Mouse (Mus musculus): ENCODE results near the gene Fbxl22.

Gene Fbxl22

DNA sequence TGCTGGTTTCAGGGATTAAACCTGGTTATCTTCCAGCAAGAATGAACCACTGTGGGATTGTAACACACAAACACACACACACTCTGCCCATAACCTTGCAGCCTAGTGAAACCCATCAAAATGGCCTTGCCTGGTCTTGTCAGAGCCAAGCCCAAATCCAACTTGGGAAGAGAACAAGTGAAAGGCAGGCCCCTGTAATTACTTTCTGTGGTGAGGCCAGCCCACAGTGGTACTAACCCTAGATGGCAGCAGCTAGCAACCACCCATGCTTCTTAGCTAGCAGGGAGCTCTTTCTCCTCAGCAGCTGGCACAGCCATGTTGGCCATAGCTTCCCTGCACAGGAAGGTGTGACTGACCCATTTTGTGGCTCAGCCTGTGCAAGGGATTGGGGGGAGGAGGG lies 1.2 kb downstream of the Fbxl22 start:
- TF ChIP-seq GATA4 (IDR thresholded peaks at IDR 0.05; ENCODE audit: insufficient replicate concordance, low read length): no peak

DNA sequence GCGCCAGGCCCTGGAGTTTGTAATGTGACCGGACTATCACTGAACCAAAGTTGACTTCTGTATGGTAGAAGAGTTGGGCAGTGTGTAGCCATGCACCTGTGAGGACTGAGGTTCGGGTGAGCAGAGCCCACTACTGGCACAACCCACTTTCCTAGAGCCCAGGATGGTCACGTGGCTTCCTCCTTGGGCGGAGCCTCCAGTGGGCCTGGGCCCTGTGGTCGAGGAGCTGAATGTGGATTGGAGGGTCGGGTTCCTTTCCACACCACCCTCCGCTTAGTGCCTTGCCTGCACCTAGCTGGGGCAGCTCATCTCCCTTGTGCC lies 2.1 kb downstream of the Fbxl22 start:
- TF ChIP-seq GATA4 (IDR thresholded peaks at IDR 0.05; ENCODE audit: insufficient replicate concordance, low read length): no peak

DNA sequence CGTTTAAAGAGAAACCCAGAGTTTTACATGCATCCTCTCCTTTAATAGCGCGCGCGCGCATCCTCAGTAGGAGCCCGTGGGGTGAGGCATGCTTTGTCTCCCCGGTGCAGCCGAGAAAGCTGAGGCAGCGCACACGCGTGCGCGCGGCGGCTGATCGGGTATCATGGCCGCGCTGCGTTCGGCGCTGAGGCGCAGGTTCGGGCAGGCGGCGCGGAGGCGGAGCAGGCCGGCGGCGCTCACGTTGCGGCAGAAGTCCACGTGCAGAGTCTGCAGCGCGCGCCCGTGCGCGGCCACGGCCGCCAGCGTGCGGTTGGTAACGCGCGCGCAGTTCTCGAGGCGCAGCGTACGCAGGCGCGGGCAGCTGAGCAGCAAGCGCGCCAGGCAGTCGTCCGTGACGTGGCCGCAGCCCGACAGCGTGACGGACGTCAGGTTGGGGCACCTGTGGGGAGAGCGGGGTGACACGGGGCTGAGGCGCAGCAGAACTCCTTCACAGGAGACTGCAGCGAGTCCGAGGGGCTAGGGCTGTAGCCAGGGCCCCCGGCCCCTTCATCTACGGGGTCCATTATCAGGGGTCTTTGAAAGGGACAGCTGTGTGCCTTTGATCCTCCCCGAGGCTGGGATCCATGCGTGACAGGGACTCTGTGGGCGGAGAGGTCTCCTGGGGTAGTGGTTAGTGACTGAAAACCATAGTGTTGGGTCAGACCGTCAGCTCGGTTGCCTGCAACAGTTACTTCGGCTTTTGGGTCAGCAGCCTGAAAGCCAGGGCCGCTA lies 2.6 kb downstream of the Fbxl22 start:
- TF ChIP-seq GATA4 (IDR thresholded peaks at IDR 0.05; ENCODE audit: insufficient replicate concordance, low read length): peak; percentile 43; the same call in 1 of the 2 replicates

DNA sequence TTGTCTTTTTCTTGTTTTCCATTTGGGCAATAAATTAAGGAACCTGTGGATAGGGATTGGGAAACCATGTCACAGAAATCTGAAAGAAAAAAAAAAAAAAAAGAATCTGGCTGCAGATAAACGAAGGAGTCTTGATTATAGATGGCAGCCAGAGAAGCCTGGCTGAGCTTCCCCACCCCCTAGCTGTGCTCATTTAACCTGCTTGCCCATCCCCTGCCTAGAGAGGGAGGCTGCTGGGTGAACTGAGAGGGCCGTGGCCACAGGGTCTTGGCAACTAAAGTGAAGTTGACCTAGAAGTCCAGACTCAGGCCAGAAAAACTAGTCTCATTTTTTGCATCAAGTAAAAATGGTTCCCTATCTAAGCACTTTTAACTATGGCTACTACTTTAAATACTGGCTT lies 3.4 kb downstream of the Fbxl22 start:
- TF ChIP-seq GATA4 (IDR thresholded peaks at IDR 0.05; ENCODE audit: insufficient replicate concordance, low read length): no peak

DNA sequence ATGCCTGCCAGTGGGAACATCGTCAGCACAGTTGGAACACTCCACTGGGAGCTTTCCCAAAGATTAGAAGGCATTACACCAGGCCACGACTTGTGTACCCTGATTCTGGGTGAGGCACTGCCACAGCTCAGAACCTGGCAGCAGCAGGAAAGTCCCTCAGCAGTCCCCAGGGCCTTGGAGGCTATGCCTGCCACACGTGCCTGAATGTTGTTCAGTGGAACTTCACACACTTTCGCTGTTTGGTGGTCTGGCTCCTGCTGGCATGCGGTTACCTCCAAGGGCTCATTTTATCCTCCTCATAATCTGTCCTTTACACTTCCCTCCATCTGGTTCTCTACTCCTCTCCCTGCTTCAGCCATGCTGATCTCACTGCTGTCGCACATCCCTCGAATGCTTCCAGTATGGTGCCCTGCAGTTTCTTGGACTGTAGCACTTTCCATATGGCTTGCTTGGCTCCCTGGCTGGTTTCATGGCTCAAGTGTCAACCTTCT lies 4.0 kb downstream of the Fbxl22 start:
- no peak for TF ChIP-seq GATA4 (IDR thresholded peaks at IDR 0.05; ENCODE audit: insufficient replicate concordance, low read length)

DNA sequence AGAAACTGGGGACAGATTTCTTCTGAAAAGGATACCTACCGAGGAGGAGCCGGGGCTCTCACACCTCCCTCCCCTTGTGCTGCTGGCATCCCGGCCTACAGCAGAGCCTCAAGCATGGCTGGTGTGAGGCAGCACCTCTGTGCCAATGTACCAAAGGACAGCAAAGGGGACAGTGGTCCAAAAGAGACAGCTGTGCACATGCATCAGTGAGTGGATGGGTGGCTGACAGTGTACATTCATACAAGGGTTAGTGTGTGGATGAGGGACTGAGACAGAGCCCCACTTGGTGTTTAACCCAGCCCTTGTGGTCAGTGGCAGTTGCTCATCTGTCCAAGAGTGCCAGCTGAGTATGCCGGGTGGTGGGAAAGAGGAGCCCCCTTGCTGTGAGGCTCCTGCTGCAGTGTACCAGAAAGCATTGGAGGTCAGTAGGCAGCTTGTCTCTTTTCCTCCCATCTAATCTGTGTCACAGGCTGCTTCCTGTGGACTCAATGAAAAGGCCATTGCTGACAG lies 5.4 kb downstream of the Fbxl22 start:
- TF ChIP-seq GATA4 (IDR thresholded peaks at IDR 0.05; ENCODE audit: insufficient replicate concordance, low read length): no peak

DNA sequence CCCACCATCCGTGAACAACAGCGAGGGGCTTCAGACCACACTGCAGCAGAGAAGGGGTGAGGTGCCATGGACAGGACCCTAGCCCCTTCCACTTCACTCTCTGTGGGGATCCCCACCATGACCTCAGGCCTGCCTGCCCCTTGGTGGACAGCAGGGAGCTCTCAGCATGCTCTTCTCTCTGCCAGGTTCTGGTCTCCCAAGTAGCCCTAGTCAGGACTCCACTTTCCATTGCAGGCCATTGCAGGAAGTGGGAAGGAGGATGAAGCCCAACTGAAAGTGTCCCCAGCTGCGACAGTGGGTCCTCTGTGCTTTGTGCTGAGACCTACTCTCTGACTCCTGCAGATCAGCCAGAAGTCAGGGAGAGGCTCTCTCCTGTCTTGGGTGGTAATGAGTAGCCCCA lies 6.7 kb downstream of the Fbxl22 start:
- TF ChIP-seq GATA4 (IDR thresholded peaks at IDR 0.05; ENCODE audit: insufficient replicate concordance, low read length): no peak

DNA sequence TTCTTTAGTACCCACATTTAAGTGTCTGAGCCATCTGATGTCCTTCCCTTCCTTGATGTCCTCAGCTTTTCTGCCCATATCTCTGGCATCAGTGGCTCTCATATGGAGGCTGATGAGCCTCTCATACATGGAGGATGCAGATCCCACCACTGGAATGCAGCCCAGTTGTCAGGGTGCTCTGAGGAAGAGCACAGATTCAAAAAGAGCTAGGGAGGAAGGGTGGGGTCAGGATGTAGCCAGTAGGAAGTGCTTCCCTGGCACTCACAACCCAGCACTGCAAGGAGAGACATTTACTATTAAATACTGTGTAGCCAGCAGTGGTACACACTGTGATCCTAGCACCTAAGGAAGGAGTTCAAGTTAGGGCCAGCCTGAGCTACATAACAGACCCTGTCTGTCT lies 8.0 kb downstream of the Fbxl22 start:
- no peak for TF ChIP-seq GATA4 (IDR thresholded peaks at IDR 0.05; ENCODE audit: insufficient replicate concordance, low read length)

DNA sequence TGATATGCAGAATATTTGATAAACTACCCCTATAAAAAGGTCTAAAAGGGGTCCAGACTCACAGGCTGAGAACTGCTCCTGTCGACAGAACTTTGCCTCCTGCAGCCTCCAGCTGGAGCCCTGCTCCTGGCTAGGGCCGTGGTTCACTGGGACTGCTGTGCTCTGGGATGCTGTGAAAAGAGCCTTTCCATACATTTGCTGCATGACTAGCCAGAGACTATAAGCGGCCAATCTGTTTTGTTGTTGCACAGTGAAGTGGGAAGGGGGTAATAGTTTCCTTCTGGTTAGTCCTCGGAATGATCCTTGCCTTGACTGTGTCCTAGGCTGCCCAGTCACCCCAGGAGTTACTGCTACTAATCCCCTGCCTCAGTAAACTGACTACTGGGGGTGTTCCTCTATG lies 8.4 kb downstream of the Fbxl22 start:
- TF ChIP-seq GATA4 (IDR thresholded peaks at IDR 0.05; ENCODE audit: insufficient replicate concordance, low read length): no peak

DNA sequence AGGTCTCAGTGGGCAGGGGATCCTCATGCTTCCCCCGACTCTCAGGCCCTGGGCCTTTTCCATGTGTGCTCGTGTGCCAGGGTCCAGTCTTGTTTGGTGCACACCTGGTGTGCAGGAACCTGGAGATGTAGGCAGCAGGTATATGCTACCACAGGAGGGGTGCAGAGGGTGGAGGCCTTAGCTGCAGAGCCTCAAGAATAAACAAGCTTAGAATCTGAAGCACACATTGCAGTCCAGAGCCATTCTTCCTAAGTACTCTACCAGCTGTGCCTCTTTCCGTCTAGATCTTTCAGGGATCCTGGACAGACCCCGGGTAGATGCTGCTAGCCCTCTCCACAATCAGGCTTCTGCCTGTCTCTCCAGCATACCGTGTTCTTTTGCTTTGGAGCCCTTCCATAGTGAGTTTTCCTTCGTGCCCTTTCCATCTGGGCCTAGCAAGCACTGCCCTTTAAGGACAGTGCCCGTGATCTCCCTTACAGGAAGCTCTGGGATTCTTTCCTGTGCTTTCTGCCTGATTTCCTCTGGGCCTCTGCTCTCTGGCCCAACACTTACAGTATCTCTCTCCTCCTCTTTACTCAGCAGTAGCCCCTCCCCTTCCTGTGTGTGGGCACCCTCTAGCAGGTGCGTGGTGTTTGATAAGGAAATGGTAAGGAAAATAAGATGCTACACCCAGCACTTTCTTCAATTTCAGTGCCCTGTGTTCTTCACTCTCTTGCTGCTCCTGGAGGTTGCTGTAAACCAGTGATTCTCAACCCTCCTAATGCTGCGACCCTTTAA lies 9.1 kb downstream of the Fbxl22 start:
- no peak for TF ChIP-seq GATA4 (IDR thresholded peaks at IDR 0.05; ENCODE audit: insufficient replicate concordance, low read length)

DNA sequence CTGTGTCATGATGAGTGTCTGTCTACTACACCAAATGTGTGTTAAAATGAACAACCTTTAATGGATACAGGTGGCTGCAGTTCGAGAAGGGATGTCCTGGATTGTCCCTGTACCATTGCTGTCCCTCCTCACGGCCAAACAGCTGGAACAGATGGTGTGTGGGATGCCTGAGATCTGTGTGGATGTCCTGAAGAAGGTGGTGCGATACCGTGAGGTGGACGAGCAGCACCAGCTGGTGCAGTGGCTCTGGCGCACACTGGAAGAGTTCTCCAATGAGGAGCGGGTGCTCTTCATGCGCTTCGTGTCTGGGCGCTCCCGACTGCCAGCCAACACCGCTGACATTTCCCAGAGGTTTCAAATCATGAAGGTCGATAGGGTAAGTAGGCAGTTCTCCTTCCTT lies 9.9 kb downstream of the Fbxl22 start:
- no peak for TF ChIP-seq GATA4 (IDR thresholded peaks at IDR 0.05; ENCODE audit: insufficient replicate concordance, low read length)

DNA sequence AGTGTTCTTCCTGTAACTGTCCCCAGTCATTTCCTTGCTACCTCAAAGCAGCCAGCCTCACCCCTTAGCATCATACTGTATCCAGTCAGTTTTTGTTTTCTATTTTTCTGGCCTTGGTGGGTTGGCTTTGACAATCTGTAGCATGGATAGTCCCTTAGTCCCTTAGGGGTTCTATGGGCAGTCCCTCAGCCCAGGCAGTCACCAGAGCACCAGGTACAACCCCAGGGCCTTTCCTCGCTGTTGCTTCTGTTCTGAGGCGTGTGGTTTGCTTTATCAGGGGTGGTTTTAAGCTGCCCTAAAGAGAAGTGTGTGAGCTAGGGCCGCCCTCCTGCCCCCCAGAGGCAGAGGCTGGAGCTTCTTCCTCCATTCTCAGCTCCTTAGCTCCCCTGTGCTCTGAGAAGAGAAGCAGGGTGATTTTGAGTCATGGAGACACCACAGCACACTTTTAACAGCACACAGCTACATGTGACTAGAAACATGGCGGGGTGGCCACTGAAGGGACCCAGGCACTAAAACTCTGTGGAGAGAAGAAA lies 10.4 kb downstream of the Fbxl22 start:
- TF ChIP-seq GATA4 (IDR thresholded peaks at IDR 0.05; ENCODE audit: insufficient replicate concordance, low read length): no peak

DNA sequence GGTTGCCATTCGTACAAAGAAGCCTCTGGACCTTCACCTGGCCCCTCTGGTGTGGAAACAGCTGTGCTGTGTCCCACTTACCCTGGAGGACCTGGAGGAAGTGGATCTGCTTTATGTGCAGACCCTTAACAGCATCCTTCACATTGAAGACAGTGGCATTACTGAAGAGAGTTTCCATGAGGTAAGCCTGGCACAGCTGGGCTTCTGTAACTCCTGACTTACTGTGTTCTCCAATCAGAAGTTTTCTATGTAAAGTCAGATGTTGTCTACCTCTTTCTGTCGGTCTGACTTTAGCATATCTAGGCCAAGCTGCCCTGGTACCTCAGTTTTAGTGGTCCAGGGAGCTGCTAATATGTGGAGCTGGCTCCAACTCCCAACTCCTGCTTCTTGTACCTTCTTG lies 13.1 kb downstream of the Fbxl22 start:
- TF ChIP-seq GATA4 (IDR thresholded peaks at IDR 0.05; ENCODE audit: insufficient replicate concordance, low read length): no peak

DNA sequence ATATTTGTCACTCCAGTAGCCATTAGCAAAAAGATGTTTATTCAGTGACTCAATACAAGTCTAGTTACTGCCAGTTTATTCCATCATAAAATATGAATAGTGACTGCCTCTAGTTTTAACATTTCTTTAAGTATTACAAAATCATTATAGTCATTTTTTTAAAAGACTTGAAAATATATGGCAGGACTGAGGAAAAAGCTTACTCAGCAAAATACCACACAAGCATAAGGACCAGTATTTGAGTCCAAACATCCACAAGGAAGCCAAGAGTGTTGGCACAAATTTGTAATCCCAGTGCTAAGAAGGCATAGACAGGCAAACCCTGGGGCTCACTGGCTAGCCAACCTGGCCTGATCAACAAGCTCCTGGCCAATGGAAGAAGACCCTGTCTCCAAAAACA lies 20.4 kb downstream of the Fbxl22 start:
- no peak for TF ChIP-seq GATA4 (IDR thresholded peaks at IDR 0.05; ENCODE audit: insufficient replicate concordance, low read length)

DNA sequence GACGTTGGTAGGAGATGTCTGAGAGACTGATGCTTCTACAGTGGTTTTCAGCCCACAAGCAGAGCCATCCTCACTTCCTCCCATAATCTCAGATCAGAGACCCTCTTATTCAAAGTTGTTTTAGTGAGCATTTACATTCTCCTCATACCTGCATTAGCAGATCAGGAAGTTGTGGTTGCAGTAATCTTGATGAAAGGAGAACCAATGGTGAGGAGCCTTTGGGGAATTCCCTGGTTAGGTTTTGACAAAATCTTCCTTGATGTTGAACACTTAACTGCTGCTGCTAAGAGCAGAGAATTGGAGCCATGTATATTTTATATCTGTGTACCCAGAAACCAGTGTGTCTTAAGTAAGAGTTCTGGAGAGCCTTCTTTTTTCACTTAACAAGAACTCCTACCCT lies 22.0 kb downstream of the Fbxl22 start:
- TF ChIP-seq GATA4 (IDR thresholded peaks at IDR 0.05; ENCODE audit: insufficient replicate concordance, low read length): no peak

DNA sequence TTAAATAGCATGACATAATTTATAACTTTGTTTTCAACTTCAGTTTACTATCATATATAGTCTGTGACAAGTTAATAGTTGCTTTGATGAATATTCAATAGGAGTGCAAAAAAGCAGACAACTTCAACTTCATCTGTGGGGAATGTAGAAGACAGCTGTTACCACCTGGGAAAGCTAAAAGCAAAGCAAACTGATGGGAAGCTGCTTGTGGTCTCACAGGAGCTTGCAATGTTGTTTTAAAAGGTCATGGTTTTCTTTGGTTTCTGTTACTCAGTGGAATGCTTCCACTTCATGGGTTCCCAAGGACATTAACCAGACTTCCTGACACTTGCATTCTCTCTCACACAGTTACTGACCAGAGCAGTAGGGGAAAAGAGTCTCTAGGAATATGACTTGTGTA lies 25.6 kb downstream of the Fbxl22 start:
- TF ChIP-seq GATA4 (IDR thresholded peaks at IDR 0.05; ENCODE audit: insufficient replicate concordance, low read length): no peak

All from liver, adult (tissue).